Mouse (Mus musculus) WW6 (cell line): Measurements from ENCODE around the gene Abraxas1.

Experiments used
- DNase-seq: peaks from one replicate; pipeline ENCODE4 v3.0.0-alpha.2; 2013; ENCODE audit warnings: low read depth, low spot score

The Abraxas1 gene

GRCm38 (mm10) chr5:100822826-100823225 is 2.1 kb upstream of the Abraxas1 start:
- no peak for DNase-seq

DNA sequence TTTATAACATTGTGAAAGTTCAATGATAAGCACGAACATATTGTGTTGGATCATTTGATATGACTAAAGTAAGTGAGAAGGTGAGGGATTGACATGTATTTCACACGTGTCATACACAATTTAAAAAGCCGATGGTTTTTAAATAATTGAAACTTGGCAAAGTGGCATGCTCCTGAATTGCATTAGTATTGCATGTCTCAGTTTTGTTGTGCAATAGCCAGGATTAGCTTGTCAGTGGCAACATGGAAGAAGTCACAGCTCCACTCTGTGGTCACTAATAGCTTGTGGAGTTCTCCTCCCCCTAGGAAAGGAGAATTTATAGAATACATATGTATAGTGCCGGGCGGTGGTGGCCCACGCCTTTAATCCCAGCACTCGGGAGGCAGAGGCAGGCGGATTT is 610 bp upstream of the Abraxas1 start:
- no peak for DNase-seq

GRCm38 (mm10) chr5:100819568-100820480 is 941 bp downstream of the Abraxas1 start:
- no peak for DNase-seq

DNA sequence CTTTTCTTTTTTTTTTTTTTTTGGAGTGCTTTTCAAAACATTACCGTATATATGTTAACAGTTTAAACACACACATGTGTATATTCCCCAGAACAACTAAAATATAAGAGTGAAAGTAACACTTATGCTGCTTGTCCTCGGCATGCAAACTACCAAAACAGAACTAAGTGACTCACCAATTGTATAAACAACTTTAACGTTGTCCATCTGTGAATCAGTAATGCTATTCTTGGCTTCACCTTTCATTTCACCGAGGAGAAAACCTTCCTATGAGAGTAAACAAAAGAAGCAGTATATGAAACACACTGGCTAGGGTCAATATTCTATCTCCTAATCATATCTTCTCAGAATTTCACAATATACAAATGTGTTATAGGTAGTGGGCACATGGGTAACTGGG is 2.4 kb downstream of the Abraxas1 start:
- no peak for DNase-seq

GRCm38 (mm10) chr5:100798165-100798860 is 22.5 kb downstream of the Abraxas1 start, which contains the start of the genes Helq and Mrps18c:
Gene Helq (minus strand): TSS chr5:100798598.
Gene Mrps18c (plus strand): TSS chr5:100798627.
- peak; percentile 88 for DNase-seq

- no peak for DNase-seq
Observed at GRCm38 (mm10) chr5:100794084-100794483, 26.7 kb downstream of the Abraxas1 start.

- no peak for DNase-seq
Observed at GRCm38 (mm10) chr5:100792261-100792660, 28.5 kb downstream of the Abraxas1 start.

DNA sequence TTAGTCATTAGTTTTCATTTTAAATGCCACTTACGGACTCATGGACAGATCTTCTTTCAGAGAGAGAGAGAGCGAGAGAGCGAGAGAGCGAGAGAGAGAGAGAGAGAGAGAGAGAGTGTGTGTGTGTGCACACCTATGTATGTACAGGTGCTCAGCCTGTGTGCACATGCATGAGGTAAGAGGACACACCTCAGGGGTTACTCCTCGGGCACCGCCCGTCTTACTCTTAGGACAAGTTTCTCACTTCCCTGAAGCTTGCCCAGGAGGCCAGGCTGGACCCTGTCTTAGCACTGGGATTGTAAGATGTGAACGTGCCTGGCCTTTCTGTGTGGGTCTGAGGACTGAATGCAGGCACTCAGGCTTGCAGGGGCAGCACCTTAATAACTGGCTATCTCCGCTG is 33.2 kb downstream of the Abraxas1 start:
- no peak for DNase-seq

GRCm38 (mm10) chr5:100779002-100779401 is 41.8 kb downstream of the Abraxas1 start:
- no peak for DNase-seq

DNA sequence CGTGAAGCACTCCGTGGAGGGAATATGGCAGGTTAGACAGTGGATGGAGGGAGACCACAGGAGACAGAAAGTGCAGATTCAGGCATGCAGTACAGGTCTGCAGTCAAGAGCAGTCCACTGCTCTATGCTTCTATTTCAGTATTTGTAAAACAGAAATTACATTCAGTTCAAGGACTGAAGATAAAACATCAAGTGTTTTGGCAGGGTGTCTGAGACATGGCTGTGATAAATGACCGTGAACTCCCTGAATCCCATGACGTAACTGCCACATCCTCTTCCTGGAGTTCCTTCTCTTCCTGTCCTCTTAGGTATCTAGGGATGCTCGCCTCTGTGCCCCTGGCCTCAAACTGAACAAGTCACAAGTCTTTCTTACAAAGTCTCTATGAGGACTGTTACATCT is 43.9 kb downstream of the Abraxas1 start:
- no peak for DNase-seq

- no peak for DNase-seq
Observed at GRCm38 (mm10) chr5:100775778-100776404, 44.9 kb downstream of the Abraxas1 start.

GRCm38 (mm10) chr5:100771575-100771974 is 49.2 kb downstream of the Abraxas1 start:
- DNase-seq: no peak

GRCm38 (mm10) chr5:100766026-100766425 is 54.7 kb downstream of the Abraxas1 start:
- DNase-seq: no peak

- no peak for DNase-seq
Observed at GRCm38 (mm10) chr5:100761736-100762135, 59.0 kb downstream of the Abraxas1 start.

GRCm38 (mm10) chr5:100760049-100760663 is 60.6 kb downstream of the Abraxas1 start:
- no peak for DNase-seq

- no peak for DNase-seq
Observed at GRCm38 (mm10) chr5:100758121-100758520, 62.6 kb downstream of the Abraxas1 start.
